Mouse (Mus musculus): ENCODE results near the gene Tmem211.

DNA sequence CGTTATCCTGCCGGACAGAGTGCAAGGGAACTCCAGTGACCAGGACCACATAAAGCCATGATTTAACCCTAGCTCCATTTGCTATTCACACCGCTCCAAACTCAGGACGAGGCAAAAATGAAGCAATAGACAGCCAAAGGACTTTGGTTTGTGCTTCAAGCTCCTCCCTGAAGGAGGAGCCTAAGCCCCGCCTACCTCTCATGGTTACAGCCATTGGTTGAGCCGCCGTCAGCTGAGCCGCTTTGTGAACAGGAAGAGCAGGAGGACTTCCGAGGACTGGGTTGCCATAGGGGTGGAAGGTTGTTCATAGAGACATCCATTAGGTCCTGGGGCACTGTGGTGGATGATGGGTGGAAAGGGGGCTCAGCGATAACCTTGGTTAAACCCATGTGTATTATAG is 49.1 kb downstream of the Tmem211 start:
- TF ChIP-seq CTCF (IDR thresholded peaks at IDR 0.05; ENCODE audit: borderline replicate concordance, insufficient read depth, low read length) = no peak
- TF ChIP-seq POLR2A (IDR thresholded peaks at IDR 0.05; ENCODE audit: low read depth, low read length) = no peak

All from embryonic fibroblast, embryonic 13.5 days (primary cell).